Comparison of ENCODE assay signal across 20 mouse cellular contexts in the genomic region with DNA sequence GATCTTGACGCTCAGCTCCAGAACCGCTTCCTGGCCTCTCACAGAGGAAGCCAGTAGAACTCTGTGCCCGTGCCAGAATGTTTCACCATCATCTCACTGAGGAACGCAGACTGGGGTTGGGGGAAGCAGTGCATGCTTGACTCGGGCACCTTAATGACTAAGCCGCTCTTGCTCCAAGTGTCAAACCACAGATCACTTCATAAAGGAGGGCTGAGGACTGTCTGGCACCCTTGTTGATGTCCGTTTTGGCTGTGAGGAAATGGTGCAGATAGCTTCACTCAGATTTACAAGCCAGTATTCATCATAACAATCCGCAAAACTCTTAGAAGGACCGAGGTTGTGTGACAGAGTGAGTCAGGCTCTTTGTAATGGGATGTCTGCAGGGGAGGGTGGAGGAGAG. TPM values are rescaled to one million over a fixed set of nuclear protein-coding genes. Genes with fewer than 3 reads are reported as not detected.
A peak's percentile ranks its signal among the peaks of the same experiment; 100 is the strongest.
DNase-seq lines count a peak whose midpoint lies in the region; TF ChIP-seq lines count a peak whose summit lies in the region.
"Had no signal": no experiment of that assay in that cellular context is flagged by ENCODE, and none has a peak within 500 bp of the region (broad histone marks: within the 10 kb centered on the region; RNA-seq: fewer than 3 reads in every experiment).

No protein-coding gene starts in this region.

- peak overlapping the region; percentile 75 for H3K27ac ChIP-seq in embryonic fibroblast, embryonic 13.5 days (ENCODE audit: insufficient read depth, low read length)
- H3K27ac ChIP-seq in hindbrain, embryonic 10.5 days, result no peak overlapping the region
- H3K27ac ChIP-seq: heart, embryonic 13.5 days; hindbrain, embryonic 13.5 days; liver, embryonic 13.5 days; midbrain, embryonic 10.5 days had no signal

- DNase-seq in adrenal gland, postnatal 14 days, result peak; percentile 26
- DNase-seq in adrenal gland, adult 18-20 months (ENCODE audit: low spot score in 2 of 2), result no peak
- DNase-seq in 3T3-L1 (ENCODE audit: low read depth, low spot score), result peak; percentile 85
- peak; percentile 57 for DNase-seq in lung, postnatal 36 days
- DNase-seq in cerebellum, adult 11-12 months, result no peak
- DNase-seq in hindbrain, embryonic 10.5 days (ENCODE audit: low spot score), result no peak
- no peak for DNase-seq in thymus, postnatal 14 days
- DNase-seq: B cell, adult 2 months; cerebellum, postnatal 10 days; kidney, adult 11 months; kidney, postnatal 36 days; left cerebral cortex, postnatal 4 days; liver, embryonic 13.5 days; thymus, postnatal 25 days had no signal

- TF ChIP-seq CTCF in embryonic fibroblast, embryonic 13.5 days (IDR thresholded peaks at IDR 0.05; ENCODE audit: borderline replicate concordance, insufficient read depth, low read length), result no peak

- no peak overlapping the region for H3K4me3 ChIP-seq in embryonic fibroblast, embryonic 13.5 days (ENCODE audit: insufficient read depth, low read length)
- no peak overlapping the region for H3K4me3 ChIP-seq in hindbrain, embryonic 10.5 days
- H3K4me3 ChIP-seq: heart, embryonic 13.5 days; hindbrain, embryonic 13.5 days; liver, embryonic 13.5 days; midbrain, embryonic 10.5 days had no signal

- no peaks in the 10 kb centered on the region for H3K27me3 ChIP-seq in hindbrain, embryonic 10.5 days (ENCODE audit: insufficient read depth, poor library complexity, severe bottlenecking)
- H3K27me3 ChIP-seq: hindbrain, embryonic 13.5 days had no signal

- H3K4me1 ChIP-seq in embryonic fibroblast, embryonic 13.5 days (ENCODE audit: control insufficient read depth, insufficient read depth, low read length), result peaks cover 3% of the 10 kb centered on the region; the same call in 1 of the 2 replicates
- H3K4me1 ChIP-seq in hindbrain, embryonic 10.5 days (replicated peaks), result no peaks in the 10 kb centered on the region
- H3K4me1 ChIP-seq: heart, embryonic 13.5 days; hindbrain, embryonic 13.5 days; liver, embryonic 13.5 days; midbrain, embryonic 10.5 days had no signal

- WGBS in hindbrain, embryonic 10.5 days, result 88% methylated on average over 9 of the region's 9 CpGs

- no peaks in the 10 kb centered on the region for H3K36me3 ChIP-seq in hindbrain, embryonic 10.5 days
- H3K36me3 ChIP-seq: G1E; heart, embryonic 13.5 days; hindbrain, embryonic 13.5 days; liver, embryonic 13.5 days; midbrain, embryonic 10.5 days had no signal

- no peak for TF ChIP-seq POLR2A in embryonic fibroblast, embryonic 13.5 days (IDR thresholded peaks at IDR 0.05; ENCODE audit: low read depth, low read length)

- H3K9me3 ChIP-seq in hindbrain, embryonic 10.5 days, result no peaks in the 10 kb centered on the region
- H3K9me3 ChIP-seq: G1E; heart, embryonic 13.5 days; hindbrain, embryonic 13.5 days; liver, embryonic 13.5 days; midbrain, embryonic 10.5 days had no signal

RNA-seq across cellular contexts. Expression of a gene that starts 12.6 kb away (rescaled TPM):
- 2.9 and 3.4 TPM in 2 replicates for total RNA-seq in adrenal gland, postnatal 14 days (2021)
- total RNA-seq in adrenal gland, adult 18-20 months (2021), result 1 to 10 TPM; 2.8 to 8.0 TPM
- polyA plus RNA-seq in embryonic fibroblast, embryonic 13.5 days (2011; ENCODE audit: insufficient read length, low read depth, missing spikeins), result 33.9 and 59.4 TPM in 2 replicates
- 0.26 and 0.38 TPM in 2 replicates for polyA plus RNA-seq in hindbrain, embryonic 10.5 days (2016; fragmentation: Nextera tagmentation; extraction: Ambion mirVana)

RNA-seq across cellular contexts. Expression of a gene that starts 48.2 kb away (rescaled TPM):
- total RNA-seq in adrenal gland, postnatal 14 days (2021), result 2.9 and 3.0 TPM in 2 replicates
- 1 to 10 TPM; 3.5 to 6.7 TPM for total RNA-seq in adrenal gland, adult 18-20 months (2021)
- polyA plus RNA-seq in embryonic fibroblast, embryonic 13.5 days (2011; ENCODE audit: insufficient read length, low read depth, missing spikeins), result 7.4 and 8.0 TPM in 2 replicates
- polyA plus RNA-seq in hindbrain, embryonic 10.5 days (2016; fragmentation: Nextera tagmentation; extraction: Ambion mirVana), result 2.0 and 2.4 TPM in 2 replicates
- polyA plus RNA-seq: small intestine, adult 2 months had no signal

RNA-seq across cellular contexts. Expression of a gene that starts 48.4 kb away (rescaled TPM):
- total RNA-seq in adrenal gland, postnatal 14 days (2021), result 3.4 and 4.0 TPM in 2 replicates
- total RNA-seq in adrenal gland, adult 18-20 months (2021), result 1 to 10 TPM; 4.5 to 4.6 TPM
- polyA plus RNA-seq in embryonic fibroblast, embryonic 13.5 days (2011; ENCODE audit: insufficient read length, low read depth, missing spikeins), result 4.9 and 6.2 TPM in 2 replicates
- polyA plus RNA-seq in hindbrain, embryonic 10.5 days (2016; fragmentation: Nextera tagmentation; extraction: Ambion mirVana), result 5.6 and 7.5 TPM in 2 replicates

RNA-seq across cellular contexts. Expression of a gene that starts 59.0 kb away (rescaled TPM):
- total RNA-seq in adrenal gland, postnatal 14 days (2021), result 32.2 and 34.1 TPM in 2 replicates
- total RNA-seq in adrenal gland, adult 18-20 months (2021), result 10 to 100 TPM; 43.6 to 51.2 TPM
- polyA plus RNA-seq in embryonic fibroblast, embryonic 13.5 days (2011; ENCODE audit: insufficient read length, low read depth, missing spikeins), result 23.6 and 34.7 TPM in 2 replicates
- 43.4 and 44.1 TPM in 2 replicates for polyA plus RNA-seq in hindbrain, embryonic 10.5 days (2016; fragmentation: Nextera tagmentation; extraction: Ambion mirVana)

RNA-seq across cellular contexts. Expression of a gene that starts 59.3 kb away (rescaled TPM):
- 20.4 and 27.4 TPM in 2 replicates for total RNA-seq in adrenal gland, postnatal 14 days (2021)
- total RNA-seq in adrenal gland, adult 18-20 months (2021), result 10 to 100 TPM; 15.9 to 18.8 TPM
- polyA plus RNA-seq in embryonic fibroblast, embryonic 13.5 days (2011; ENCODE audit: insufficient read length, low read depth, missing spikeins), result 3.0 and 5.0 TPM in 2 replicates
- 3.4 and 4.9 TPM in 2 replicates for polyA plus RNA-seq in hindbrain, embryonic 10.5 days (2016; fragmentation: Nextera tagmentation; extraction: Ambion mirVana)

Comparison
In these comparisons a context has a peak if more than half of its experiments do, and no peak if none do; other contexts are left out.
1. DNase-seq: peak in adrenal gland, postnatal 14 days (single experiment), 3T3-L1 (single experiment) and lung, postnatal 36 days (single experiment); none in adrenal gland, adult 18-20 months (0 of 2), cerebellum, adult 11-12 months (single experiment), hindbrain, embryonic 10.5 days (single experiment) and thymus, postnatal 14 days (single experiment).